Mouse (Mus musculus): ENCODE measurements around the gene Fam178b. TPM values are rescaled to one million over a fixed set of nuclear protein-coding genes. Genes with fewer than 3 reads are reported as not detected.

The Fam178b gene
- polyA plus RNA-seq, 1 experiment from 2014 or later = not detected

DNA sequence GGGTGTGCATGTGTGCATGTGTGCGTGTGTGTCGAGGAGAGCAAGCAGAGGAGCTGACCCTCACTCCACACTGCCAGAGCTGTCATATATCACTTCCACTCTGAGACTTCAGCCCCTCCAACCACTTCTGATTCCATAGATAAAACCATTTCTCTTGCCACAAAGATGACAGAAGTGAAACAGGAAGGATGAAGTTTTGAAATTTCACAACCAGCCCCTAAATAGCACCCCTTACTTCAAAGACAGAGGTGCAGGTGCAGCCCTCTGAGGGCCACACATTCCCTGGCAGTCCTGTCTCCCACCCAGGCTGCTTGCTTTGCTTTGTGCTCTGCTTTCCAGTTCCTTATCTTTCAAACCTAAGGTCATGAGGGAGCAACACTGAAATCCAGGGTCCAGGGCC lies 91.6 kb downstream of the Fam178b start:
- CTCF ChIA-PET = no interaction called here
- POLR2A ChIA-PET = no interaction called here
- DNase-seq (ENCODE audit: low read depth, low spot score) (no peak), ATAC-seq (no peak)
- TF ChIP-seq CTCF (IDR thresholded peaks at IDR 0.05) = no peak
- no peaks in the 10 kb centered on the region for H3K27me3 ChIP-seq
- in situ Hi-C loops (cut with MboI; ENCODE audit: low pct_unique_long_range_greater_than_20kb) = no loop called here

DNA sequence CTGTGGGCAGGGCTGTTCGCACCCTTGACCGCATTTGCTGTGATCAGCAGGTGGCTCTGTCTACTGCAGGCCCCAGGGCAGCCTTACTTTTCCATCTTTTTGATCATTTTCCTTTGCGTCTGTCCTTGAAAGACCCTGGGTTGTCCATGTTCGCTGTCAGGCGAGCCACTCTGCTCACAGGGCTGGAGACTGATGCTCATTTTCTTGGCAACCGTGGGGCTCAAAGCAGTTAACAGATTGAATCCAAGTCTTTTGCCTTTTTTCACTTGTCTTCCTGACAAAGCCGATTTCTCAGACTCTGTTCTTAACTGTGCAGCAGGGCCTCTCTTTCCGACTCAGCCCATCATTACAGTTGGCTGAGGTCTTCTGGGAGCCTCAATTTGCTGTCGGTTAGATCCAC lies 92.3 kb downstream of the Fam178b start:
- ATAC-seq = no peak
- CTCF ChIA-PET = no interaction called here
- no peak for DNase-seq (ENCODE audit: low read depth, low spot score)
- POLR2A ChIA-PET = no interaction called here
- no peak for TF ChIP-seq CTCF (IDR thresholded peaks at IDR 0.05)
- in situ Hi-C loops (cut with MboI; ENCODE audit: low pct_unique_long_range_greater_than_20kb) = no loop called here
- no peaks in the 10 kb centered on the region for H3K27me3 ChIP-seq

DNA sequence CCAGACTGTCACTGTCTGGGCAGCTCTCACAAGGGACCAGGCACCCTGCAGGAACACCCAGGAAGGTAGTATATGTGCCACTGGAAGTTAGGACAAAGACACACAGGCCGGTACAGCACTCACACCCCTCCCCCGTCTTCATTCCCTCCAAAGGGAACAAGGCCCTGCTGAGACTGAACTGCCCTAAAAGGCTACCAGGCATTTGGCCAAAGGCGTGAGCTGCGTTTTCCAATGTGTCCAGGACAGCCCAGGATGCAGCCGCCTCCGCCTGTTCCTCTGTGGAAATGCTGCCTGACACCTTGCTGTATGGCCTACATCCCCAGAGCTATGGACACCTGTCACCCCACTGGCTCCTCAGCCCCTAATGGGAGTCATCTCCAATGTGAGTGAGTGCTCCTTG lies 93.5 kb downstream of the Fam178b start:
- DNase-seq (ENCODE audit: low read depth, low spot score) (no peak), ATAC-seq (no peak)
- TF ChIP-seq CTCF (IDR thresholded peaks at IDR 0.05) = no peak
- POLR2A ChIA-PET = no interaction called here
- H3K27me3 ChIP-seq = no peaks in the 10 kb centered on the region
- CTCF ChIA-PET = no interaction called here
- in situ Hi-C loops (cut with MboI; ENCODE audit: low pct_unique_long_range_greater_than_20kb) = no loop called here

DNA sequence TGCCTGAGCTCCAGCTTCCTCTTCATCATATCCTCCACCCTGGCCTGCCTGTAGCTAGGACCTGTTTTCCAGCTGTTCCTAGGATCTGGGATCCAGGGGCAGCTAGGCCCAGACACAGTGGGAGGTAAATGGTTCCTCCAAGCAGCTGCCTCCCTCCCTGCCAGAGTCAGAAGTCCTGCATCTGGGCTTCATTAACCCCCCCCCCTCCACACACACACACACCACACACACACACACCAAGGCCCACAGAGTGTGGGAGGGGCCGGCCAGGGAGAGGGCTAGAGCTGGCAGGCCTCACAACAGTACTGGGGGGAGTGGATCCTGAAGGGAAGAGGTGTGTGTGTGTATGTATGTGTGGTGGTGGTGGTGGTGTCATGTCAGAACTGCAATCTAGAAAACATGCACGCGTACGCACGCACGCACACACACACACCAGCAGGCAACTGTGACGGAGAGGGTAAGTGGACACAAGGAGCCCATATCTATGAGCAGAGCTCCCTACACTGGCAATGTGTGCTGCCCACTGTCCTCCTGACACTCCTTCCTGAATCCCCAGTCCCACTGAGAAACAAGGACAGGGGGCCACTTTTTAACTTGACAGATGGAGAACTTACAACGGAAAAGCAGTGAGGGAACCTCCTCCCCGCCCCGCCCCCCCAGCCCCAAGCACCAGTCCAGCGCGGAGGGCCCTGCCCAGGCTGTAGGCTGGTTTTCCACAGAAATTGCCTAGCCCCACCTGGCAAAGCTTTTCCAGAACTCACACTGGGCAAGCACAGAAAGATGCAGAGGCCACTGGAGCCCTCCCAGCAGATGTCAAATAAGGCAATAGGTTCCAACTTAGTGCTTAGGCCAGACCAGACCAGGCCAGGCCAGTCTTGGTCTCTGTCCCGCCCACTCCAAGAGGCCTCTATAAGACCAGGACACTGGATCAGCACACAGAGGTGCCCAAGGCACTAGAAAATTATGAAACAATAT lies 94.2 kb downstream of the Fam178b start:
- DNase-seq (ENCODE audit: low read depth, low spot score) = no peak
- TF ChIP-seq CTCF (IDR thresholded peaks at IDR 0.05) = no peak
- ChIA-PET POLR2A (no interaction called here), CTCF (no interaction called here)
- H3K27me3 ChIP-seq = no peaks in the 10 kb centered on the region
- ATAC-seq = no peak
- in situ Hi-C loops (cut with MboI; ENCODE audit: low pct_unique_long_range_greater_than_20kb) = no loop called here

DNA sequence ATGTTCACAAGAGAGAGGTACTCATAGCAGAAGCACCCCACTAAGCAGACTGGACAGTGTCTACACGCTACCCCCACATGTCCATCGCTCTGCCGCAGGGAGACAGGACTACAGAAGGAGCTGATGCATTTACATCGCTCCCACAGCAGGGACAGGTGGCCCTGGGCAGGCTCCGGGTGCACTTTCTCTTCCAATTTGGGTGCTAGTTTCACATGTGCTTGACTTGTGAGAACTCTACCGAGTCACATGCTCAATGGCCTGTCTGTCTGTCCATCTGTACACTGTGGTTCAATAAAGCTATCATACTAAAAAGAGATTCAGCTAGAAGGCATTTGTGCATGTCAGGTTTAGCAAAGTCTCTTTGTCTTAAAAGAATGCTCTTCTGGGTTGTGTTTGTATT lies 95.1 kb downstream of the Fam178b start:
- TF ChIP-seq CTCF (IDR thresholded peaks at IDR 0.05) = no peak
- in situ Hi-C loops (cut with MboI; ENCODE audit: low pct_unique_long_range_greater_than_20kb) = no loop called here
- ChIA-PET CTCF (no interaction called here), POLR2A (interaction anchor here (0.5 to 0.7 kb wide), 2 partner anchors 11 to 12 kb away, joined by 3 to 4 read pairs; no protein-coding TSS in a partner anchor)
- ATAC-seq (no peak), DNase-seq (ENCODE audit: low read depth, low spot score) (no peak)
- no peaks in the 10 kb centered on the region for H3K27me3 ChIP-seq

DNA sequence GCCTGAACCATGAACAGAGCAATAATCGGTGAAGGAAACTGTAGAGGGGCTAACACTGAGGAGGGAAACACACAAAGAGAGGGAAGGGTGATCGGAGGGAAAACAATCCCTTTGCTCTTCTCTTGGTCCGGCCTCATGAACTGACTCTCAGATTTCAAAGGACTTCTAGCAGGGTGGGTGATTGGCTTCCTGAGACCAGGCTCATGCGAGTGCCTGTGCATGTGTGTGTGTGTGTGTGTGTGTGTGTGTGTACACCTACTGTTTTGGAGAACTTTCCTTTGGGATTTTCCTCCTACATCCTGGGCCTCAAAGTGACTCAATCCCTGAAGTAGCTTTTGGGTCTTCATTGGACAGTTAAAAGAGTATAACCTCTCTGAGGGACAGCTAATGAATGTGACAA lies 96.7 kb downstream of the Fam178b start:
- ATAC-seq = no peak
- no peaks in the 10 kb centered on the region for H3K27me3 ChIP-seq
- no peak for TF ChIP-seq CTCF (IDR thresholded peaks at IDR 0.05)
- CTCF ChIA-PET = interaction anchor here (1.0 kb wide), 1 partner anchor 199 kb away, joined by 3 read pairs; no protein-coding TSS in a partner anchor
- in situ Hi-C loops (cut with MboI; ENCODE audit: low pct_unique_long_range_greater_than_20kb) = no loop called here
- POLR2A ChIA-PET = no interaction called here
- DNase-seq (ENCODE audit: low read depth, low spot score) = no peak

DNA sequence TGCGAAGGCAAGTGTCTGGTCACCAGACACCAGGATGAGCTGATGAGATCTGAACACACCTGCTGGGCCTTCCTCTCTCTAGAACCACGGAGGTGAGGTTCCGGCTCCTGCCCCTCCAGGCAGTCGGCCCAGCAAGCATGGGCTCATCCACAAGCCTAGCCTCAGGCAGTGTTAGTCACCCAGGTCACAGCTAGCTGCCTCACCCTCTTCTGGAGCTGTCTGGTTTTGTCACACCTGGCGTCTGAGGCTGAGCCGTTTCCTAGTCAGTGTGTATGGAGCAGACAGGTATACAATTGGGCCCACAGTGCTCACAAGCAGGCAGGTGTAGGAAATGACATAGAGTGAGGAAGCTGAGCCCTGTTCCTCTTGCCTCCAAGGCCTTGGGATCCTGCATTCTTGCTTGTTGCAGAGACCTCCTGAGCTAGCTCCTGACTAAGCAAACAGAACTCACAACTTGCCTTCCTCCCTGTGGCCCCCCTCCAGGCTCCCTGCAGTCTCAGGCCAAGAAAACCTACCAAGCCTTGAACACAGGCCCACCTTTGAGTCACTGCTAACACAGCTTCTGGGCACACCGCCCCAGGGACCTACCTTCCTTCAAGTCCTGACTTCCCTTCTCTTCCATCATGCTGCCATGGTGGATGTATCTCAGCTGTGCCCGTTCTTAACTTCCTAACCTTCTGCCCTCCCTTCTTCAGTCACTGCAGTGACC lies 99.4 kb downstream of the Fam178b start:
- no peaks in the 10 kb centered on the region for H3K27me3 ChIP-seq
- in situ Hi-C loops (cut with MboI; ENCODE audit: low pct_unique_long_range_greater_than_20kb) = no loop called here
- ATAC-seq (no peak), DNase-seq (ENCODE audit: low read depth, low spot score) (no peak)
- no peak for TF ChIP-seq CTCF (IDR thresholded peaks at IDR 0.05)
- ChIA-PET POLR2A (no interaction called here), CTCF (interaction anchor here (0.7 kb wide), 1 partner anchor 15 kb away, joined by 3 read pairs; no protein-coding TSS in a partner anchor)

DNA sequence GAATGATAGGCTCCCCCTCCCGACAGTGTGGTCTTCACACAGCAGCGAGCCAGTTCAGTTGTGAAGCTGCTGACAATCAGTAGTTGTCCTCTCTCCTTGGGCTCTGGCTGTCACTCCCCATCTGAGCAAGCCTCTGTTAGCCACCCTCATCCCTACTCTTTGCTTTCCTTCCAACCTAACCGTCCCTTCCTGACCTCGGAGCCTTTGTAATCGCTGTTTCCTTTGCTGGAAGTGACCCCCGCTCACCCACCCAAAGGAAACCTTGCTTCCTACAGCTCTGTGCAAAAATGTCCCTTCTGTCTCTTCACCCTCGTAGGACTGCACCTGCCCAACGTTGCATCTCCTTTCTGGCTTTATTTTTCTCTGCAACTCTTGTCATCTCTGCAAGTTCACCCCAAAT lies 100.8 kb downstream of the Fam178b start:
- in situ Hi-C loops (cut with MboI; ENCODE audit: low pct_unique_long_range_greater_than_20kb) = no loop called here
- ChIA-PET POLR2A (no interaction called here), CTCF (no interaction called here)
- DNase-seq (ENCODE audit: low read depth, low spot score) (no peak), ATAC-seq (no peak)
- no peak for TF ChIP-seq CTCF (IDR thresholded peaks at IDR 0.05)
- H3K27me3 ChIP-seq = no peaks in the 10 kb centered on the region

DNA sequence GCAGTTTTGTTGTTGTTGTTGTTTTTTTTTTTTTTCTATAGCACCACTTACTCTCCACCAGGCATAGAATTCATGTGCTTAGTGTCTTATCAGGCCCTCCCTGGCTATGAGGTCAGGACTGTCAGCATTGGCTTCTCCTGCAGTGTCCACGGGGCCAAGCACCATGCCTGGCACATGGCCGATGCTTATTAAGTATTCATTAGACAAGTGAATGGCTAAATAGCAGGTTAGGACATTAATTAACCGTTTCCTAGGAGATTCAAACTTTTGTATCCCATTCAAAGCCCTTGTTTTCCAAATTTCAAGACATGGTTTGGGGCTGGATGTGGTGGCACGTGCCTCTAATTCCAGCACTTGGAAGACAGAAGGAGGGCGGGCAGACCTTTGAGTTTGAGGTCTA lies 101.7 kb downstream of the Fam178b start:
- ChIA-PET POLR2A (no interaction called here), CTCF (no interaction called here)
- TF ChIP-seq CTCF (IDR thresholded peaks at IDR 0.05) = no peak
- in situ Hi-C loops (cut with MboI; ENCODE audit: low pct_unique_long_range_greater_than_20kb) = no loop called here
- DNase-seq (ENCODE audit: low read depth, low spot score) (no peak), ATAC-seq (no peak)
- no peaks in the 10 kb centered on the region for H3K27me3 ChIP-seq

DNA sequence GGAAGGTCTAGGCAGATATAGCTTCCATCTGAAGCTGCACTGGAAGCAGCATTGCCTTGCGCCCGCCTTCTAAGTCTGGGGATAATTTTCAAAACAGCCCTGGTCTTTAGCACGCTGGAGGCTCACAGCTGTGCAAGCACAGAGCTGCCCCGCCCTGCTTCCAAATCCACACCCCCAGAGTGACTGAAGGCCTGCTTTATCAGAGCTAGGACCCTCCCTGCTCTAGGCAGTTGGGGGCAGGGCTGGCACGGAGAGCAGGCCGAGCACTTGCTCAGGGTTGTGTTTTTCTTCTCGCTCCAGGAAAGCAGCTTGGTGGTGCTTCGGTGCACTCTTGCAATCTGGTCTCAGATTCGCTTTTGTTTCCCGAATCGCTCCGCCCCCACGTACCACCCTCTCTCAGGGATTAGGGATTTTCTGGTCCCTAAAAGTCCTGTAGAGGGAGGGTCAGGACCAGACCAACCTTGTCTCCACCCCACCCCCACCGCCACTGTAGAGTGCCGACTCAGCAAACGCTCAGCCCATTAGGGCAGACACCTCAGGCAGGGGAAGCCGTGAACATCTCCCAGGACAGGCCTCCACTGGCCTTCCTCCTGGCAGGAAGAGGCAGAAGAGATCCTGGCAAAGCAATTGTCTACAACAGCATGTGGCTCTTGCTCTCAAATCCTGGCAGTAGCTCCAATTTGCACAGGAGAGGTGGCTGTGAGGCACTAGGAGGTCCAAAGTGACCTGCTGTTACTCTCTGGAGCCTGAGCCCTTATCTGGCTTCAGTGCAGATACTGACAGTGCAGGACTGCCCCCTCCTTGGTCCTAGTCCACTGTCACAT lies 102.4 kb downstream of the Fam178b start:
- no peak for TF ChIP-seq CTCF (IDR thresholded peaks at IDR 0.05)
- H3K27me3 ChIP-seq = no peaks in the 10 kb centered on the region
- ATAC-seq = no peak
- DNase-seq (ENCODE audit: low read depth, low spot score) = no peak
- in situ Hi-C loops (cut with MboI; ENCODE audit: low pct_unique_long_range_greater_than_20kb) = no loop called here
- CTCF ChIA-PET = no interaction called here
- POLR2A ChIA-PET = no interaction called here
